18 mouse cellular contexts compared by ENCODE assay signal in the genomic region with DNA sequence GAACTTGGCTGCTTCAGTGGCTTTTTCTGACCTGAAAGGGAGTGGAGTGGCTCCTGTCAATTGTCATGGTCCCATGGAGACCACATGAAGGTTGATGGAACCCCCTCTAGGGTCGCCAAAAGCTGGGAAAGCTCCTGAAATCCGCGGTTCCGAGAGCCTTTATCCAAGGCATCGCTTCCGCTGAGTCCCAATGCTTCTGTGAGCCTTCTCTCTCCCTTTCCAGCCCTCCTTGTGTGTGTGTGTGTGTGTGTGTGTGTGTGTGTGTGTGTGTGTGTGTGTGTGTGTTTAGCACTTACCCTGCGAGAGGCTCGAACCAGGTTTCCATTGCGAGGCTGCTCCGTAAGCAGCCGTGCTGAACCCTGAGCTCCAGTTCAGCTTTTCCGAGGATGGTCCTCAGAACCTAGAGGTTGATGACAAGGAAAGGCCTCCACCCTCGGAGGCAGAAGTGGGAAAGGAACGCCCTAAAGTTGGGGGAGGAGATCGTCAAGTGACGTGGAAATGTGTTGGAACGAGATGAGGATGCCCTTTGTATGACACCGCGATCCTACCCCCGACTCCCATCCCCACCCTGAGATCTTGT. TPM values are rescaled to one million over a fixed set of nuclear protein-coding genes. Genes with fewer than 3 reads are reported as not detected.
DNase-seq lines count a peak whose midpoint lies in the region; ATAC-seq and TF ChIP-seq lines count a peak whose summit lies in the region.
"Had no signal": no experiment of that assay in that cellular context is flagged by ENCODE, and none has a peak within 500 bp of the region (broad histone marks: within the 10 kb centered on the region; RNA-seq: fewer than 3 reads in every experiment).

No protein-coding gene starts in this region.

- WGBS in intestine, embryonic 15.5 days: 2% methylated on average over 20 of the region's 20 CpGs
- WGBS in intestine, postnatal 0 days: under 1% methylated on average over 20 of the region's 20 CpGs
- WGBS in embryonic facial prominence, embryonic 11.5 days: under 1% methylated on average over 20 of the region's 20 CpGs
- under 1% methylated on average over 20 of the region's 20 CpGs for WGBS in neural tube, embryonic 11.5 days
- WGBS in heart, embryonic 11.5 days (ENCODE audit: insufficient replicate concordance): under 1% methylated on average over 20 of the region's 20 CpGs

- DNase-seq in testis, postnatal 14 days (ENCODE audit: low spot score): no peak
- DNase-seq in embryonic facial prominence, embryonic 11.5 days (ENCODE audit: low spot score): no peak
- DNase-seq in neural tube, embryonic 11.5 days (ENCODE audit: low spot score): peak; percentile 28
- DNase-seq in right cerebral cortex, postnatal 36 days (ENCODE audit: low spot score in 2 of 2): no peak
- DNase-seq: cerebellum, adult 18-20 months; gastrocnemius, postnatal 36 days; kidney, postnatal 10 days; liver, postnatal 0 days; thymus, postnatal 36 days had no signal

- ATAC-seq in intestine, embryonic 15.5 days: 0 out of 2 replicates have a peak, but pooled peaks have one; percentile 21
- ATAC-seq in intestine, postnatal 0 days: no peak
- 0 out of 2 replicates have a peak, but pooled peaks have one; percentile 14 for ATAC-seq in embryonic facial prominence, embryonic 11.5 days (replicated peaks; ENCODE audit: insufficient number of reproducible peaks, low FRiP score, low TSS enrichment, low read depth)
- no peak for ATAC-seq in neural tube, embryonic 11.5 days (ENCODE audit: insufficient read depth, low FRiP score, low TSS enrichment)
- no peak for ATAC-seq in heart, embryonic 11.5 days (replicated peaks; ENCODE audit: insufficient number of reproducible peaks, low FRiP score, low TSS enrichment)
- ATAC-seq: liver, postnatal 0 days had no signal

- no peak overlapping the region for H3K4me3 ChIP-seq in intestine, embryonic 15.5 days (replicated peaks)
- no peak overlapping the region for H3K4me3 ChIP-seq in intestine, postnatal 0 days (ENCODE audit: low read depth, low read length)
- H3K4me3 ChIP-seq in testis, adult 2 months (ENCODE audit: control insufficient read depth, low read depth, low read length): peak overlapping the region; percentile 71
- H3K4me3 ChIP-seq in embryonic facial prominence, embryonic 11.5 days (ENCODE audit: low read depth, low read length): no peak overlapping the region
- no peak overlapping the region for H3K4me3 ChIP-seq in neural tube, embryonic 11.5 days (ENCODE audit: low read depth, low read length)
- no peak overlapping the region for H3K4me3 ChIP-seq in heart, embryonic 11.5 days (ENCODE audit: low read depth, low read length)
- H3K4me3 ChIP-seq: heart, embryonic 12.5 days; limb, embryonic 15.5 days; stomach, embryonic 15.5 days had no signal

- TF ChIP-seq POLR2A in testis, adult 2 months (IDR thresholded peaks at IDR 0.05; ENCODE audit: control insufficient read depth, low read depth, low read length): no peak

- H3K27ac ChIP-seq in intestine, embryonic 15.5 days: no peak overlapping the region
- no peak overlapping the region for H3K27ac ChIP-seq in intestine, postnatal 0 days (ENCODE audit: low read depth, low read length)
- H3K27ac ChIP-seq in testis, adult 2 months (ENCODE audit: control insufficient read depth, insufficient read depth, low read depth, low read length): no peak overlapping the region
- no peak overlapping the region for H3K27ac ChIP-seq in embryonic facial prominence, embryonic 11.5 days (replicated peaks; ENCODE audit: low read depth, low read length)
- no peak overlapping the region for H3K27ac ChIP-seq in neural tube, embryonic 11.5 days (ENCODE audit: low read depth, low read length)
- H3K27ac ChIP-seq in heart, embryonic 11.5 days (ENCODE audit: low read depth, low read length): no peak overlapping the region
- H3K27ac ChIP-seq: limb, embryonic 15.5 days; stomach, embryonic 15.5 days had no signal

- no peak overlapping the region for H3K9ac ChIP-seq in intestine, embryonic 15.5 days
- no peak overlapping the region for H3K9ac ChIP-seq in intestine, postnatal 0 days (ENCODE audit: low read depth, low read length)
- H3K9ac ChIP-seq in embryonic facial prominence, embryonic 11.5 days (replicated peaks; ENCODE audit: low read length): no peak overlapping the region
- no peak overlapping the region for H3K9ac ChIP-seq in neural tube, embryonic 11.5 days (ENCODE audit: low read length)
- H3K9ac ChIP-seq in heart, embryonic 11.5 days (ENCODE audit: low read depth, low read length): no peak overlapping the region
- H3K9ac ChIP-seq: heart, embryonic 12.5 days; limb, embryonic 15.5 days; liver, postnatal 0 days; stomach, embryonic 15.5 days had no signal

- no peak overlapping the region for H3K4me2 ChIP-seq in intestine, embryonic 15.5 days (replicated peaks)
- H3K4me2 ChIP-seq in intestine, postnatal 0 days (replicated peaks; ENCODE audit: low read depth): no peak overlapping the region
- H3K4me2 ChIP-seq in embryonic facial prominence, embryonic 11.5 days (ENCODE audit: low read depth, low read length): no peak overlapping the region
- no peak overlapping the region for H3K4me2 ChIP-seq in neural tube, embryonic 11.5 days (ENCODE audit: low read depth)
- no peak overlapping the region for H3K4me2 ChIP-seq in heart, embryonic 11.5 days
- H3K4me2 ChIP-seq: heart, embryonic 12.5 days; limb, embryonic 15.5 days; stomach, embryonic 15.5 days had no signal

- no peaks in the 10 kb centered on the region for H3K36me3 ChIP-seq in intestine, embryonic 15.5 days
- H3K36me3 ChIP-seq in intestine, postnatal 0 days (ENCODE audit: control insufficient read depth, insufficient read depth): no peaks in the 10 kb centered on the region
- H3K36me3 ChIP-seq in testis, adult 2 months (ENCODE audit: control insufficient read depth, insufficient read depth, low read length): no peaks in the 10 kb centered on the region
- no peaks in the 10 kb centered on the region for H3K36me3 ChIP-seq in embryonic facial prominence, embryonic 11.5 days (replicated peaks; ENCODE audit: control insufficient read depth, insufficient read depth, low read depth, low read length)
- H3K36me3 ChIP-seq in neural tube, embryonic 11.5 days (ENCODE audit: control insufficient read depth, insufficient read depth, low read length): no peaks in the 10 kb centered on the region
- H3K36me3 ChIP-seq in heart, embryonic 11.5 days (ENCODE audit: control insufficient read depth, insufficient read depth, low read length): no peaks in the 10 kb centered on the region
- H3K36me3 ChIP-seq: heart, embryonic 12.5 days; limb, embryonic 15.5 days; stomach, embryonic 15.5 days had no signal

- H3K4me1 ChIP-seq in intestine, embryonic 15.5 days (replicated peaks): no peaks in the 10 kb centered on the region
- H3K4me1 ChIP-seq in intestine, postnatal 0 days (replicated peaks; ENCODE audit: control insufficient read depth, insufficient read depth, low read length): no peaks in the 10 kb centered on the region
- peaks cover 14% of the 10 kb centered on the region for H3K4me1 ChIP-seq in testis, adult 2 months (ENCODE audit: control insufficient read depth, insufficient read depth, low read length)
- H3K4me1 ChIP-seq in embryonic facial prominence, embryonic 11.5 days (ENCODE audit: control insufficient read depth, insufficient read depth, low read length): no peaks in the 10 kb centered on the region
- no peaks in the 10 kb centered on the region for H3K4me1 ChIP-seq in neural tube, embryonic 11.5 days (ENCODE audit: control insufficient read depth, insufficient read depth, low read length)
- H3K4me1 ChIP-seq in heart, embryonic 11.5 days (ENCODE audit: control insufficient read depth, insufficient read depth, low read length): no peaks in the 10 kb centered on the region

- H3K27me3 ChIP-seq in intestine, embryonic 15.5 days (replicated peaks): peaks cover 71% of the 10 kb centered on the region
- H3K27me3 ChIP-seq in intestine, postnatal 0 days (replicated peaks; ENCODE audit: control insufficient read depth, insufficient read depth, low read length): peaks cover 79% of the 10 kb centered on the region
- no peaks in the 10 kb centered on the region; the same call in 1 of the 2 replicates for H3K27me3 ChIP-seq in testis, adult 2 months (ENCODE audit: control insufficient read depth, insufficient read depth, low read length)
- H3K27me3 ChIP-seq in embryonic facial prominence, embryonic 11.5 days (ENCODE audit: control insufficient read depth, insufficient read depth, low read length): peaks cover 59% of the 10 kb centered on the region
- peaks cover 77% of the 10 kb centered on the region for H3K27me3 ChIP-seq in neural tube, embryonic 11.5 days (ENCODE audit: control insufficient read depth, insufficient read depth, low read length)
- peaks cover 72% of the 10 kb centered on the region for H3K27me3 ChIP-seq in heart, embryonic 11.5 days (ENCODE audit: control insufficient read depth, insufficient read depth, low read length)

- no peaks in the 10 kb centered on the region for H3K9me3 ChIP-seq in intestine, embryonic 15.5 days
- no peaks in the 10 kb centered on the region for H3K9me3 ChIP-seq in intestine, postnatal 0 days (ENCODE audit: control insufficient read depth)
- H3K9me3 ChIP-seq in embryonic facial prominence, embryonic 11.5 days (replicated peaks; ENCODE audit: control insufficient read depth, low read length): no peaks in the 10 kb centered on the region
- no peaks in the 10 kb centered on the region for H3K9me3 ChIP-seq in neural tube, embryonic 11.5 days (ENCODE audit: control insufficient read depth, low read length)
- H3K9me3 ChIP-seq in heart, embryonic 11.5 days (replicated peaks; ENCODE audit: control insufficient read depth, low read length): no peaks in the 10 kb centered on the region
- H3K9me3 ChIP-seq: heart, embryonic 12.5 days; limb, embryonic 15.5 days; stomach, embryonic 15.5 days had no signal

- no peak for TF ChIP-seq CTCF in intestine, postnatal 0 days (IDR thresholded peaks at IDR 0.05; ENCODE audit: low read depth)
- no peak for TF ChIP-seq CTCF in testis, adult 2 months (IDR thresholded peaks at IDR 0.05; ENCODE audit: control insufficient read depth, insufficient read depth, insufficient replicate concordance, low read depth, low read length)

RNA-seq across cellular contexts. Expression of gene Cdkn2a, which starts 21.4 kb away (rescaled TPM):
- not detected in 2 replicates for polyA plus RNA-seq in intestine, embryonic 15.5 days (2015; fragmentation: Nextera tagmentation; extraction: Ambion mirVana)
- not detected in 2 replicates for polyA plus RNA-seq in intestine, postnatal 0 days (2015; fragmentation: Nextera tagmentation; extraction: Ambion mirVana)
- polyA plus RNA-seq in testis, adult 2 months (2012; rRNA removed): 13.3 and 15.0 TPM in 2 replicates
- not detected in 2 replicates for polyA plus RNA-seq in embryonic facial prominence, embryonic 11.5 days (2014; fragmentation: Nextera tagmentation; extraction: Ambion mirVana)
- not detected in 2 replicates for polyA plus RNA-seq in neural tube, embryonic 11.5 days (2014; fragmentation: Nextera tagmentation; extraction: Ambion mirVana)
- polyA plus RNA-seq in heart, embryonic 11.5 days (2014; fragmentation: Nextera tagmentation; extraction: Ambion mirVana): not detected in 2 replicates
- polyA plus RNA-seq: CD4-positive, CD25-positive, alpha-beta regulatory T cell, adult 4 months; heart, embryonic 12.5 days; intestine, embryonic 14.5 days; limb, embryonic 15.5 days; liver, postnatal 0 days; stomach, embryonic 15.5 days had no signal

RNA-seq across cellular contexts. Expression of gene Cdkn2b, which starts 37.8 kb away (rescaled TPM):
- polyA plus RNA-seq in intestine, embryonic 15.5 days (2015; fragmentation: Nextera tagmentation; extraction: Ambion mirVana): 18.6 and 23.1 TPM in 2 replicates
- polyA plus RNA-seq in intestine, postnatal 0 days (2015; fragmentation: Nextera tagmentation; extraction: Ambion mirVana): 65.6 and 67.2 TPM in 2 replicates
- polyA plus RNA-seq in testis, adult 2 months (2012; rRNA removed): 7.8 and 8.2 TPM in 2 replicates
- 1.4 and 2.2 TPM in 2 replicates for polyA plus RNA-seq in embryonic facial prominence, embryonic 11.5 days (2014; fragmentation: Nextera tagmentation; extraction: Ambion mirVana)
- polyA plus RNA-seq in neural tube, embryonic 11.5 days (2014; fragmentation: Nextera tagmentation; extraction: Ambion mirVana): 0.46 and 0.76 TPM in 2 replicates
- polyA plus RNA-seq in heart, embryonic 11.5 days (2014; fragmentation: Nextera tagmentation; extraction: Ambion mirVana): 2.4 and 2.7 TPM in 2 replicates
- polyA plus RNA-seq: liver, postnatal 0 days had no signal

Comparison
In these comparisons a context has a peak if more than half of its experiments do, and no peak if none do; other contexts are left out.
1. ATAC-seq: peak in intestine, embryonic 15.5 days (single experiment) and embryonic facial prominence, embryonic 11.5 days (single experiment); none in intestine, postnatal 0 days (single experiment), neural tube, embryonic 11.5 days (single experiment) and heart, embryonic 11.5 days (single experiment).
2. RNA of gene Cdkn2a, which starts 21.4 kb away (polyA plus RNA-seq): 13.3 to 15.0 TPM in testis, adult 2 months; not detected in intestine, embryonic 15.5 days, not detected in intestine, postnatal 0 days, not detected in embryonic facial prominence, embryonic 11.5 days, not detected in neural tube, embryonic 11.5 days and not detected in heart, embryonic 11.5 days; every median in the first group is over 10 times any median in the second.